Mouse (Mus musculus): ENCODE measurements around the gene Rerg. TPM values are rescaled to one million over a fixed set of nuclear protein-coding genes. Genes with fewer than 3 reads are reported as not detected.
A peak's percentile ranks its signal among the peaks of the same experiment; 100 is the strongest.

The Rerg gene
- polyA plus RNA-seq, 1 experiment from 2014 or later = 11.6 TPM

DNA sequence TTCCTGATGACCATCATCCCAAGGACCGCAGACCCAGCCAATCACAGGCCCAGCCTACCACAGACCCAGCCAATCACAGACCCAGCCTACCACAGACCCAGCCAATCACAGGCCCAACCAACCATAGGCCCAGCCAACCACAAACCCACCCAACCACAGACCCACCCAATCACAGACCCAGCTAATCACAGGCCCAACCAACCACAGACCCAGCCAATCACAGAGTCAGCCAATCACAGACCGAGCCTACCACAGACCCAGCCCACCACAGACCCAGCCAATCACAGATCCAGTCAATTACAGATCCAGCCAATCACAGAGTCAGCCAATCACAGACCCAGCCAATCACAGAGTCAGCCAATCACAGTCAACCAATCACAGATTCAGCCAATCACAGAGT is 23.4 kb downstream of the Rerg start:
- H3K9me3 ChIP-seq (ENCODE audit: control insufficient read depth) = no peaks in the 10 kb centered on the region
- H3K27me3 ChIP-seq (replicated peaks; ENCODE audit: control insufficient read depth, insufficient read depth, low read length) = no peaks in the 10 kb centered on the region
- no peak for TF ChIP-seq CTCF (IDR thresholded peaks at IDR 0.05; ENCODE audit: low read depth)
- H3K36me3 ChIP-seq (ENCODE audit: control insufficient read depth, insufficient read depth) = no peaks in the 10 kb centered on the region
- ATAC-seq = no peak
- no peak overlapping the region for H3K4me2 ChIP-seq (replicated peaks; ENCODE audit: low read depth)
- 0 out of 2 replicates have a peak, but pooled peaks cover 4% of the 10 kb centered on the region for H3K4me1 ChIP-seq (replicated peaks; ENCODE audit: control insufficient read depth, insufficient read depth, low read length)
- no peak overlapping the region for H3K4me3 ChIP-seq (ENCODE audit: low read depth, low read length)
- no peak overlapping the region for H3K9ac ChIP-seq (ENCODE audit: low read depth, low read length)
- 95% methylated on average over 2 of the region's 2 CpGs for WGBS
- H3K27ac ChIP-seq (ENCODE audit: low read depth, low read length) = no peak overlapping the region

DNA sequence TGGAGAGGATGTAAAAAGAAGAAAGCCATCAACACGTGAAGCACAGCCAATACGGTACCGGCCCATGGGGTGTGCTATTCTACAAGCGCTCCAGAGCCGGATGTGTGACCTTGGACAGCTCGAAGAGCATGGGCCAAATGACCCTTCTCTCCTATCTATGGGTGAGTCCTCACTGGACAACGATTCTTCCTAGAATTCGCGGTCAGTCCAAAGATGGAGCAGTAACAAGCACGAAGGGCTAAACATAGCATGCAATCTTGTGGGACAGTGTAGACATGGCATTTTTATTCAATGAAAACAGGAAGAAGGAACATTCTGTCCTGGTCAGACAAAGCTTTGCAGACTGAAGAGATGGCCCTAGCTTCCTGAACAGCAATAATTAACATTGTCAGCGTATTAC is 24.7 kb downstream of the Rerg start:
- 0 out of 2 replicates have a peak, but pooled peaks have one; percentile 28 for ATAC-seq
- Histone ChIP-seq H3K27ac (ENCODE audit: low read depth, low read length) (no peak overlapping the region), H3K4me1 (replicated peaks; ENCODE audit: control insufficient read depth, insufficient read depth, low read length) (0 out of 2 replicates have a peak, but pooled peaks cover 4% of the 10 kb centered on the region), H3K4me3 (ENCODE audit: low read depth, low read length) (no peak overlapping the region), H3K9ac (ENCODE audit: low read depth, low read length) (no peak overlapping the region), H3K36me3 (ENCODE audit: control insufficient read depth, insufficient read depth) (no peaks in the 10 kb centered on the region), H3K27me3 (replicated peaks; ENCODE audit: control insufficient read depth, insufficient read depth, low read length) (no peaks in the 10 kb centered on the region), H3K4me2 (replicated peaks; ENCODE audit: low read depth) (no peak overlapping the region), H3K9me3 (ENCODE audit: control insufficient read depth) (no peaks in the 10 kb centered on the region)
- TF ChIP-seq CTCF (IDR thresholded peaks at IDR 0.05; ENCODE audit: low read depth) = no peak
- 76% methylated on average over 11 of the region's 11 CpGs for WGBS

DNA sequence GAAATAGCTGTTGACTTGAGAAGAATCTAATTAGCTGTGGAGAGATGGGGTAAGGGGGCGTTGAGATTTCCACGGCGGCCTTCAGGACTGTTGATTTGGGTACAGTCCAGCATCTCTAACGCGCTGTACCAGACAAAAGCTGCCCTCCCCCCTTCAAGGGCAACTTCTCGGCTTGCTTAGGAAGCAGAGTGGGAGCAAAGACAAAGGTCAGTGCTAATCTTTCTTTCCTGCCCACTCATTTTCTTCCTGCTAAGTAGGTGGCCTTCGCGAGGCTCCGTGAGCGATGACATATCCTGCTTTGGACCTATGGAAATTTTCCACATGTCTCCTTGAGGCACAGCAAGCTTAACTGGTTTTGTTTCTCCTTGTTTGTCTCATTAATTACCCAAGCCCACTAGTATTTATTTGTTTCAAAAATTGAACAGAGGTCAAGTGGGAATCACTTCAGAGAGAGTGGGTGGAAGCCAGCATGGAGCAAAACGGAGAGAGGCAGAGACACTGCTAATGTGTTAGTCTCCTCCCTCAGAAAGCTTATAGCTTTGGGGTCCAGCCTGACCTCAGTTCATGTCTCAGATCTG is 25.2 kb downstream of the Rerg start:
- peak; percentile 19; the same call in 1 of the 2 replicates for ATAC-seq
- 32% methylated on average over 11 of the region's 11 CpGs for WGBS
- H3K4me3 ChIP-seq (ENCODE audit: low read depth, low read length) = no peak overlapping the region

DNA sequence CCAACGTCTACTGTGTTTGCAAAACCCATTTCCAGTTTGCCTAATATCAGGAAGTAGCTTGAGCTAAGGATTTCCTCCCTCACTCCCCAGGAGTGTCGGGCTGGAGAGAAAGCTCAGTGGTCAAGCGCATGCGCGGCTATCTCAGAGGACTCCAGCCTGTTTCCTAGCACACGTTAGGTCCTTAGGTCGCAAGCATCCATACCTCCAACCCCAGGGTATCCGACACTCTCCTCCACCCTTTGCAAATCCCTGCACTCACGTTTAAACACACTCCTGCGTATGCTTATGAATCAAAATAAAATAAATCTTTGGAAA is 25.8 kb downstream of the Rerg start:
- H3K4me1 ChIP-seq (replicated peaks; ENCODE audit: control insufficient read depth, insufficient read depth, low read length) = 0 out of 2 replicates have a peak, but pooled peaks cover 4% of the 10 kb centered on the region
- no peak overlapping the region for H3K4me3 ChIP-seq (ENCODE audit: low read depth, low read length)
- H3K4me2 ChIP-seq (replicated peaks; ENCODE audit: low read depth) = no peak overlapping the region
- H3K27ac ChIP-seq (ENCODE audit: low read depth, low read length) = no peak overlapping the region
- TF ChIP-seq CTCF (IDR thresholded peaks at IDR 0.05; ENCODE audit: low read depth) = no peak
- no peaks in the 10 kb centered on the region for H3K27me3 ChIP-seq (replicated peaks; ENCODE audit: control insufficient read depth, insufficient read depth, low read length)
- H3K9me3 ChIP-seq (ENCODE audit: control insufficient read depth) = no peaks in the 10 kb centered on the region
- 73% methylated on average over 10 of the region's 10 CpGs for WGBS
- H3K9ac ChIP-seq (ENCODE audit: low read depth, low read length) = no peak overlapping the region
- H3K36me3 ChIP-seq (ENCODE audit: control insufficient read depth, insufficient read depth) = no peaks in the 10 kb centered on the region
- no peak for ATAC-seq

More for the DNA sequence above, 25.2 kb downstream of the Rerg start:
- H3K9ac ChIP-seq (ENCODE audit: low read depth, low read length) = no peak overlapping the region
- no peaks in the 10 kb centered on the region for H3K36me3 ChIP-seq (ENCODE audit: control insufficient read depth, insufficient read depth)
- H3K4me1 ChIP-seq (replicated peaks; ENCODE audit: control insufficient read depth, insufficient read depth, low read length) = 0 out of 2 replicates have a peak, but pooled peaks cover 4% of the 10 kb centered on the region
- no peak for TF ChIP-seq CTCF (IDR thresholded peaks at IDR 0.05; ENCODE audit: low read depth)
- no peaks in the 10 kb centered on the region for H3K27me3 ChIP-seq (replicated peaks; ENCODE audit: control insufficient read depth, insufficient read depth, low read length)
- H3K9me3 ChIP-seq (ENCODE audit: control insufficient read depth) = no peaks in the 10 kb centered on the region
- no peak overlapping the region for H3K4me2 ChIP-seq (replicated peaks; ENCODE audit: low read depth)
- H3K27ac ChIP-seq (ENCODE audit: low read depth, low read length) = no peak overlapping the region

DNA sequence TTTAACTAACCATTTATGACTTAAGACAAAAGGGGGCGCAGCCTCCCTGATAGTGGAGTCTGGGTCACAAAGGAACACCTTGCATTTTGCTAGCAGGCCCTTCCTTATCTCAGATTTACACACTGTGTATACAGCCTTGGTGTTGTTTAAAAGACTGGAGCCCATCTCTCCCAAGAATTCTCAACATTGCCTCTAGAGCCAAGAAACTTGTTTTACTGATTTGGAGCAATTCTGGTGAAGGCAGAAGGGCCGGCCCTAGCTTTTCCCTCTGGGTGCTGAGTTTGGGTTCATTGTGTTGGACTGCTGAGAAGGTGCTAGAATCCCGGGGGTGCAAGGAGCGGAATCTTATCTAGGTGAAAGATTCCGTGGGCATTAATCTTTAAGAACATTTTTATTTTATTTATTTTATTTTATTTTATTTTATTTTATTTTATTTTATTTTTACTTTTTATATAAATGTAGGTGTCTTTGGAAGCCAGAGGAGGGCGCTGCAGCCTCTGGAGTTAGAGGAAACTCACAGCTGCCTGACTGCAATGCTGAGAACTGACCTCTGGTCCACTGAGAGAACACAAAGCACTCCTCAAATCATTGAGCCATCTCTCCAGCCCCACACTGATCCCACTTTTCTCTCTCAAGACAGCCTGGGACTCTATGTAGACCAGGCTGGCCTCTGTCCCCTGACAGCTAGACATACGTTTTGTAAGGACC is 26.3 kb downstream of the Rerg start:
- Histone ChIP-seq H3K9ac (ENCODE audit: low read depth, low read length) (no peak overlapping the region), H3K4me3 (ENCODE audit: low read depth, low read length) (no peak overlapping the region), H3K27me3 (replicated peaks; ENCODE audit: control insufficient read depth, insufficient read depth, low read length) (no peaks in the 10 kb centered on the region), H3K27ac (ENCODE audit: low read depth, low read length) (no peak overlapping the region), H3K9me3 (ENCODE audit: control insufficient read depth) (no peaks in the 10 kb centered on the region), H3K4me1 (replicated peaks; ENCODE audit: control insufficient read depth, insufficient read depth, low read length) (0 out of 2 replicates have a peak, but pooled peaks cover 4% of the 10 kb centered on the region), H3K4me2 (replicated peaks; ENCODE audit: low read depth) (no peak overlapping the region), H3K36me3 (ENCODE audit: control insufficient read depth, insufficient read depth) (no peaks in the 10 kb centered on the region)
- 72% methylated on average over 7 of the region's 7 CpGs for WGBS
- peak; percentile 46 for TF ChIP-seq CTCF (IDR thresholded peaks at IDR 0.05; ENCODE audit: low read depth)
- no peak for ATAC-seq

DNA sequence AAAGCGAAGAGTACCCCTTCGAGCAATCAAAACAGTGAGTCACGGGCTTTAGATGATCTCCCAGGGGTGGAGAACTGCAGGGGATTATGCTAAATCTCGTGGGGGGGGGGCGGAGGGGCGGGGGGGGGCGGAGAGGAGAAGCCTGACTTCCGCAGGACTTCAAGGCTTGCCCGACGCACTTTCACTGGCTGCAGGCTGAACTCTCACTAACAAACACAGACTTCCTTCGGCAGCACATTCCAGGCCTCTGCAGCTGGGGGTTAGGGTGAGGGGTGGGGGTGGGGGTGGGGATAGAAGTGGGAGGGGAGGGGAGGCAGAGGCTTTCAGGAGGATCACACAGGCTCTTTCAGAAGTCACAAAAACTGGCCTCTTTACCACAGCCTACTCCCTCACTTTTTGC is 27.5 kb downstream of the Rerg start:
- Histone ChIP-seq H3K27me3 (replicated peaks; ENCODE audit: control insufficient read depth, insufficient read depth, low read length) (no peaks in the 10 kb centered on the region), H3K9ac (ENCODE audit: low read depth, low read length) (no peak overlapping the region), H3K4me2 (replicated peaks; ENCODE audit: low read depth) (peak overlapping the region; percentile 48), H3K9me3 (ENCODE audit: control insufficient read depth) (no peaks in the 10 kb centered on the region), H3K4me3 (ENCODE audit: low read depth, low read length) (no peak overlapping the region; the same call in 1 of the 2 replicates), H3K27ac (ENCODE audit: low read depth, low read length) (no peak overlapping the region), H3K4me1 (replicated peaks; ENCODE audit: control insufficient read depth, insufficient read depth, low read length) (0 out of 2 replicates have a peak, but pooled peaks cover 4% of the 10 kb centered on the region), H3K36me3 (ENCODE audit: control insufficient read depth, insufficient read depth) (no peaks in the 10 kb centered on the region)
- 2% methylated on average over 8 of the region's 11 CpGs for WGBS
- peak; percentile 22; the same call in 1 of the 2 replicates for ATAC-seq
- TF ChIP-seq CTCF (IDR thresholded peaks at IDR 0.05; ENCODE audit: low read depth) = no peak

Data from intestine, postnatal 0 days (tissue).